Mouse (Mus musculus) left cerebral cortex, postnatal 4 days (tissue): Measurements from ENCODE around the gene Cubn. TPM values are rescaled to one million over a fixed set of nuclear protein-coding genes. Genes with fewer than 3 reads are reported as not detected.
A peak's percentile ranks its signal among the peaks of the same experiment; 100 is the strongest.

Source experiments
- DNase-seq: peaks from one replicate; pipeline ENCODE4 v3.0.0-alpha.2; 2022
- intact Hi-C: fragments of 180-260 bp; cut with DNase I; formaldehyde crosslinking; loops from one replicate; pipeline ENCODE4 v1.15.1; 2025
- total RNA-seq, 2 experiments: library from RNA; stranded (reverse); gene quantifications; 2 replicates each; pipeline ENCODE4 v1.2.3; 2021

The Cubn gene
- total RNA-seq, 2 experiments from 2014 or later, result 0.54 to 0.62 TPM

GRCm38 (mm10) chr2:13371072-13371796 is 120.4 kb downstream of the Cubn start:
- intact Hi-C loops, result no loop called here
- DNase-seq, result no peak

- intact Hi-C loops, result no loop called here
- no peak for DNase-seq
Measured at GRCm38 (mm10) chr2:13370556-13370955, 121.1 kb downstream of the Cubn start.

- no peak for DNase-seq
- intact Hi-C loops, result no loop called here
Measured at GRCm38 (mm10) chr2:13368517-13368916, 123.1 kb downstream of the Cubn start.

GRCm38 (mm10) chr2:13357885-13358552 is 133.6 kb downstream of the Cubn start:
- intact Hi-C loops, result no loop called here
- peak; percentile 42 for DNase-seq

- DNase-seq, result no peak
- intact Hi-C loops, result no loop called here
Measured at GRCm38 (mm10) chr2:13352775-13353174, 138.8 kb downstream of the Cubn start.

DNA sequence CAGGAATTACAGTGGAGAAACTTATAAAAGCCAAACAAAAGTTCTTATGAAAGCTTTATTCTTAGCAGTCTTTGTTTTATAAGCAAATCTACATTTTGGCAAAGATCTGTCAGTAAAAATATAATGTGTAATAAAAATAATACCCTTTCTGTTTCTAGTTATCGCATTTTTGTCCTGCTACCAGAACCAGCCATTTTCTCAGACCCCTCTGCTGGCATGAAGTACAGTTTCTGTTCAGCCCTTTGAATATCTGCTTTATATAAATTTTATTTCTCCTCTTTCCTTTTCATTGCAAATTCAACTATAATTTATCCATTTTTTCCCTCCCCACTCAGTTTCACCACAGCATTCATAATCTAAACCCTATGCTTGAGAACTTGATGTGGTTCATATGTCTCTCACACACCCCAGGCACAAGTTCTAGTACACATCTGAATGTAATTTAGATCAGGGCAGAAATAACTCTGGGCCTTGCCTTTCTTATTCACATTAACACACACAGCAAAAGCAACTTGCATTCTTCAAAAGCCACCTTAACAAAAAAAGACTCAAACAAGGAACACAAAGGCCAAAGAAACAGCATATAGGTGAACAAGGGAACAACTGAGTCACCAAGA is 139.4 kb downstream of the Cubn start:
- intact Hi-C loops, result no loop called here
- DNase-seq, result no peak

GRCm38 (mm10) chr2:13342325-13342926 is 149.2 kb downstream of the Cubn start:
- intact Hi-C loops, result no loop called here
- DNase-seq, result no peak

DNA sequence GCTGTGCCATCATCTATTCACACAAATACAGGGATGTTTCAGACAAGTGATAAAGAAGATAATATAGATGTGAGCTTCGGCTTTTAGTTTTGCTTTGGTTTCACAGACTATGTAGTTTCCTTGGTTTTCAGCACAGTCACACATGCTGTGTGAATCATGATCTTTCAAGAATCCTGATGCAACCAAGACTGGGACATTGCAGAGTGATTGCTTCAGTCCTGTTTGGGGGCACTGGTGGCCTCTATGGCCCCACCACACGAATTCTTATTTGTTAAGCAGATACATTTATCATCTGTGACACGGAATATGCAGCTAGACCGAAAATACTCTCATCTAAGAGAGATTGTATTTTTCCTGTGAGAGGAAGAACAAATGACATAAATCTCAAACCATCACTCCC is 156.2 kb downstream of the Cubn start:
- intact Hi-C loops, result no loop called here

GRCm38 (mm10) chr2:13329754-13330417 is 161.7 kb downstream of the Cubn start:
- no peak for DNase-seq
- intact Hi-C loops, result no loop called here

More for the DNA sequence above, 156.2 kb downstream of the Cubn start:
- DNase-seq, result no peak

- DNase-seq, result no peak
- intact Hi-C loops, result loop anchor here (10.0 kb wide), 1 partner anchor 491 kb away; the partner anchor contains the start of gene St8sia6
Measured at GRCm38 (mm10) chr2:13303376-13303775, 188.2 kb downstream of the Cubn start.

- intact Hi-C loops, result loop anchor here (5.0 to 10.0 kb wide), 4 partner anchors 636 to 1406 kb away; no protein-coding TSS in a partner anchor
- peak; percentile 17 for DNase-seq
Measured at GRCm38 (mm10) chr2:13299031-13299430, 192.6 kb downstream of the Cubn start.

DNA sequence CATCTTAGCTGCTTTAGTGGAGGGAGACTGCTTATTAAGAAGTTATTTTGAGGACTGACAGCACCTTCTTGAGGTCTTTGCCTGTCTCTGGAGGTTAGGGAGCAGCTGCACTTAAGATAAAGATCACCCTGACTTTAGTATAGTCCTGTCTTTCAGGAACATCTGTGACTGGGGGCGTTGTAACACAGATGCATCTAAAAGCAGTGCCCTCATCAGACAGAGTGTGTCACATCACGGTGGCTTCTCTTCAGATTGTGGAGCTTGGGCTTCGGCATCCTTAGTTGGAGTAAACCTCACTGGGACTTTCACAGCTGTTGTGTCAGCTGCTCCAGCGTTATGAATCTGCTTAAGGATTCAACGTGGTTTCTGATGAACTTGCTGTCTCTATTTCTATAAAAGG is 193.9 kb downstream of the Cubn start:
- intact Hi-C loops, result loop anchor here (5.0 to 10.0 kb wide), 4 partner anchors 637 to 1407 kb away; no protein-coding TSS in a partner anchor

GRCm38 (mm10) chr2:13290661-13291060 is 201.0 kb downstream of the Cubn start:
- intact Hi-C loops, result loop anchor here (5.0 to 10.0 kb wide), 3 partner anchors 287 to 1414 kb away; no protein-coding TSS in a partner anchor
- no peak for DNase-seq

More for the DNA sequence above, 193.9 kb downstream of the Cubn start:
- no peak for DNase-seq

DNA sequence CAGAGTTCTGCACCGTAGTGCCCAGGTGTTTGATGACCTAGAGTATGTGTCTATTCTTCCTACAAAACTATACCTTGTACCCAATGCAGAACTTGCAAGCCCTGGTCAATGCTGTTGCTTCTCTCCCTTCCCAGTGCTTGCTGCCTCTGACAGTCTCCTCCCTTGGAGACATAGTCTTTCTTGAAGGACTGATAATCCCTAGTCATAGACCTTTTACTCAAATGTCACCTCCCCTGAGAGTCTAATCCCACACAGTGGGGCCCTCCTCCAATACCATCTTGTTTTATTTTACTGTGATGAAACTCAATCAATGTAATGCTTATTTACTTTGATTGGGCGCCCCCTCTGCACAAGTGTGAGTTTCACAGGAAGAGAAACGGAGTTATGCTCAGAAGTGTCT is 201.5 kb downstream of the Cubn start:
- DNase-seq, result no peak
- intact Hi-C loops, result loop anchor here (5.0 to 10.0 kb wide), 3 partner anchors 287 to 1415 kb away; no protein-coding TSS in a partner anchor

- DNase-seq, result no peak
Measured at GRCm38 (mm10) chr2:13278114-13278862, 213.3 kb downstream of the Cubn start.

DNA sequence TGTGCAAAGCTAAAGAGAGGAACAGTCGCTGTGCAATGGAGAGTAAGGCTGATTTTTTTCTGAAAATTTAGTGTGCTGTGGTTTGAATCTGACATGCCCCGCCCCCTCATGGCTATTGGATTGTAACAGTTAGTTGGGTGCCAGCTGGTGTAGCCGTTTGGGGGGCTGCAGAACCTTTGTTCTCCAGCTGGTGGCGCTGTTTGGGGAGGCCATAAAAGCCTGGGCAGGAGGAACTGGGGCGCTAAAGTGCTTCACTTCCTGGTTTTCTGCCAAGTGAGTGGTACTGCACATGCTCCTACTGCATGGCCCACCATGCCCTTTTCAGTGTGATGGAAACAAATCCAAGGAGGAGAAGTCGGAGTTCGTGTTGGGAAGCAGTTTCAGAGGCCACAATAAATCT is 215.7 kb downstream of the Cubn start:
- peak; percentile 12 for DNase-seq
- intact Hi-C loops, result no loop called here

More at GRCm38 (mm10) chr2:13278114-13278862, 213.3 kb downstream of the Cubn start:
- intact Hi-C loops, result no loop called here

- DNase-seq, result peak; percentile 94
- intact Hi-C loops, result no loop called here
Measured at GRCm38 (mm10) chr2:13271165-13271957, 220.3 kb downstream of the Cubn start, which contains the start of gene Rsu1. Gene Rsu1 (minus strand): TSS chr2:13271415.

DNA sequence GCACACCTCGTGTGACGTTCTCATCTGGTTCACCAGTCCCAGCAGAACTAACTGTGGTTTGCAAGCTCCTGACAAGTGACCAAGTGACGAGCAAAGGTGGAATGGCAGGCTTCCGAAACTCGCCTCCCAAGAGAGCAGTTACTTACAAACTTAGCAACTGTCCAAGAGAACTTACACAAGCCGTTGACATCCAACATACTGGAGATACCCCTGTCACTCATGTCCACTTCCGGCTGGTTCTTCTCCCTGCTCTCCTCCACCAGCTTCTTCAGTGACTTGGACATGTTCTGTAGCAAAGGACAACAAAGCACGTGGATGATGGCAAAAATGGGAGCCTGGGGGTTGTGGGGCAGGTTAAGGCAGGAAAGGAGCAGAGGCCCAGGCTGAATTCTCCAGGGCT is 220.9 kb downstream of the Cubn start:
- DNase-seq, result no peak
- intact Hi-C loops, result no loop called here
